Mouse (Mus musculus): ENCODE data around the gene Camta2.

GRCm38 (mm10) chr11:70658521-70658920 is 29.4 kb downstream of the Camta2 start:
- TF ChIP-seq CTCF (IDR thresholded peaks at IDR 0.05; ENCODE audit: low read depth) (no peak), EP300 (IDR thresholded peaks at IDR 0.05; ENCODE audit: low read depth) (no peak)
